Mouse (Mus musculus) gonadal fat pad, adult 2 months (tissue): ENCODE data around the gene Taldo1. TPM values are rescaled to one million over a fixed set of nuclear protein-coding genes. Genes with fewer than 3 reads are reported as not detected.
"Not testable (repeated sequence)": the region's sequence is repeated elsewhere in the genome, so short reads cannot be mapped to it uniquely, and the experiment has no call there.

ENCODE experiments used
- DNase-seq: peaks from one replicate; pipeline ENCODE4 v3.0.0-alpha.2; 2012; ENCODE audit warnings: low read depth
- polyA plus RNA-seq: library from polyadenylated mRNA; depleted of rRNA; stranded (reverse); fragments of >200 nt; gene quantifications from 2 replicates; pipeline ENCODE4 v1.2.3, GENCODE M21; 2012; rRNA removed

The Taldo1 gene
- polyA plus RNA-seq, 1 experiment: 438 TPM

DNA sequence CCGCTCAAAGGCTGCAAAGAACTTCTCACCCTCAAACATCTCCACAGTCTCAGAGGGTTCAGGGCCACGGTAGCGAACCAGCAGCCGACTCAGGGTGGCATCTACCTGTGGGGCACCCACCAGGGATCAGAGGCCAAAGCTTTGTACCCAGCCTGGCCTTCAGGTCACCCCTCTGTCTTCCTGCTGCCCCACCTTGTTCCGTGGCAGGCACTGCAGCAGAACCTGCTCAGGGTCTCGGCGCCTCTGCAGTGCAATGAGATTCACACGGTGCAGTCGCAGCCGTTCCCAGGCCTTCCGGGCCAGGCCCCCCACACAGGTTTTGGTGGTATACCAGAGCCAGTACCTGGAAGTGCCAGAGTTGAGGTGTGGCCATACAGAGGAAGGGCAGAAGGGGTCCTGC, 47.8 kb downstream of the Taldo1 start:
- no peak for DNase-seq

DNA sequence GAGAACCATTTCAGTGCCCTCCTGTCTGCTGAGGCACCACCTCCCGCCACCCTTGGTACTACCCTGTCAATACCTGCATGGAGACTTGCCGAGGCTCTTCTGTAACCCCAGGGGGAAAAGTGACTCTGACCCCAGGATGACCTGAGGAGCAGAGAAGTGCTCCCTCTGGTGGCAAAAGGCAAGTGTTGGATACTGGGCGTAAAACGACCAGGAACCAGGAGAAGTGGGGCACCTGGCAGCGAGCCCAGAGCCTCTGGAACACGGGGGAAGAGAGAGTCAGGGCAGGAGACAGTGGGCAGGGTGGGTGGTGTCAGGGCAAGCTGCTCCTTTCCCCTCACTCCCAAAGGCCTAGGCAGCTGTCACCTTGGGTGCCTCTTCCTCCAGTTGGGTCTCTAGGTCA, 48.6 kb downstream of the Taldo1 start:
- no peak for DNase-seq

DNA sequence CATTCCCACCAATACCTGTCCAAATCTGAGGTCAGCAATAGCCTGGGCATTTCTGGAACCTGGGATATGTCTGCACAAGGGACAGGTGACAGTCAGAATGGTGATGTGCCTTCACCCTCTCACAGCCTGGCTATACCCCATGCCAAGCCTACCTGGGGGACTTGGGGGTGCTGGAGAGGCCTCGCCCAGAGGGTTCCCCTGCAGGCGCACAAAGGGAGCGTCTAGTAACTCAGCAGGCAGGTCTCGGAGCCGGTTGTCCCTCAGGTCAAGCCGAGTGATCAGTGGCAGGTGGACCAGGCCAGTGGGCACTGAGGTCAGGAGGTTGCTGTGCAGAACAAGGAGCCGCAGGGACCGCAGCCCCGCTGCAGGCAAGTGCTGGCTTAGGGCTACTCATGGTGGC, 49.5 kb downstream of the Taldo1 start:
- no peak for DNase-seq

GRCm38 (mm10) chr7:141442199-141442598, 50.2 kb downstream of the Taldo1 start:
- DNase-seq: no peak

DNA sequence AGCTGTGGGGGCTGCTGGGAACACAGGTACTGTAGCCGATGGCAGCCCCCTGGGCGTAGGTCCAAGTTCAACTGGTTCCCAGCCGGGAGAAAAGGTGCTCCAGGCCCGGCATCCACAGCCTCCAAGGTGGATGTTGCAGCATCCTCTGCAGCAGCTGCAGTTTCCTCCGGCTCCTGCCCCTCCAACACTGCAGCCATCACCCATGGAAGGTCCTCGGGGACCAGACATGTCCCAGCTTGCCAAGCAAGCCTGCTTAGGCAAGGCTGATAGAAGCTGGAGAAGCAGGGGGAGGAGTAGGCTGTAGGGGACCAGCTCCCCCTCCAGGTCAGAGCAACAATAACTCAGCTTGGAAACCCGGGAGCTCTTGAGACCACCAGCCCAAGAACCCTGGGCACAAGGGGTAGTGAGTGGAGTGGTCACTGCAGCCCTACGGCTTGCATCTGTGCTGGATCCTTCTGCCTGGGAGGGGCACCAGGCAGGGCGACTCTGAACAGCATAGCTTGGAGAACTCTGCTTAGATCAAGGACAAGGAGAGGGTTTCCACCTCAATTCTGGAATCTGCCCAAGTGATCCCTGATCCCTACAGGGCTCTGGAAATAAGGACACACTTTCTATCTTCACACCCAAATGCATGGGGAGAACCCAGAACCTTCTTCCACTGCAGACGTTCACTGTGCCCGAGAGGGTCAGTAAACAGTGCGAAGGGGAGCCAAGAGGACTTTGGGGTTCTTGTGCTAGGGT, 51.3 kb downstream of the Taldo1 start:
- DNase-seq: no peak

- no peak for DNase-seq
These were observed 51.8 kb downstream of the Taldo1 start, which contains the start of gene Pidd1 for GRCm38 (mm10) chr7:141443828-141444237. TSS of gene Pidd1 (minus strand) at chr7:141444025.

DNA sequence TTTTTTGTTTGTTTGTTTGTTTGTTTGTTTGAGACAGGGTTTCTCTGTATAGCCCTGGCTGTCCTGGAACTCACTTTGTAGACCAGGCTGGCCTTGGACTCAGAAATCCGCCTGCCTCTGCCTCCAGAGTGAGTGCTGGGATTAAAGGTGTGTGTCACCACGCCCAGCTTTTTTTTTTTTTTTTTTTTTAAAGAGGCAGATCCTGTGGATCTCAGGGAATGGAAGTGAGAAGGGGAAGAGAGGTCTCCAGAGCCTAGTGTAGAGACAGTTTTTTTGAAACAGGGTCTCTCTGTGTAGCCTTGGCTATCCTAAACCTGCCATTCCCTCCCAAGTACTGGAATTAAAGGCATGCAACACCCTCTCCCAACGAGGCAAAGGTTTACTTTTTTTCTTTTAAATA, 54.4 kb downstream of the Taldo1 start:
- not testable (repeated sequence) for DNase-seq

DNA sequence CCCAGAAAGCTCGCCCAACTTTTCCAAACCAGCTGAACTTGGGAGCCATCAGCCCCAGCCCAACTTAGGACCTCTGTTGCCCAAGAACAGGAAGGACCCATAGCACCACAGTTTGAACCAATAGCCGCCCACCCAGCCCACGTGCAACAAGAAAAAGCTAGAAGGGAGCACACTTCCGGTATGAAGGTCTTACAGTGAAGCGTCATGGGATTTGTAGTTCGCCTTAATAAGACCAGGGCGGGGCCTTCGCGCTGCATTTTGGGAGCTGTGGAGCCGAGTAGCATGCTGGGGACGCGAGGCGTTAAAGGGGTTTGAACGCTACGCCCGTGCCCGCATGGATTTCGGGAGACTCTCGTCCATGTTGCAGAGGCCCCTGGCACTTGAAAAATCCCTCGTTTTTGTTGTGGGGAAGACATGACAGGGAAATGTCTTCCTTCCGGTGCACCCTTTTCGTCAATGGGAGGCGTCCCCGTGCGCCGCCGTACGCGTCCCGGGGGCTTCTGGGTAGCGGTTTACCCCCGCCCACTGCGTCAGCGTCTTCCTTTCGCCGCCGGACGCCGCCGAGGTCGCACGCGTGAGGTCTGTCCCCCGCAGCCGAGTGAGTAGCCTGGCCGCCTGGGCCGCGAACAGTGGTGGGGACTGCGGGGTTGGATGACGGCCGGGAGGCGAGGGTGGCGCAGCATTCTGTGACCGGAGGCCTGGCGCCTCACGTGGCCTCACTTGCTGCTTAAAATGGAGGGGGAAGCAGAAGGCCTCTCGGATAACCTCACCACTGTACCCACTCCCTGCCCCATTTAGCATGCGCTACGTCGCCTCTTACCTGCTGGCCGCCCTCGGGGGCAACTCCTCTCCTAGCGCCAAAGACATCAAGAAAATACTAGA, 55.4 kb downstream of the Taldo1 start, which contains the start of gene Rplp2:
TSS of gene Rplp2 (plus strand) at position 261 of the 882 bp plus-strand sequence.
- DNase-seq: no peak

DNA sequence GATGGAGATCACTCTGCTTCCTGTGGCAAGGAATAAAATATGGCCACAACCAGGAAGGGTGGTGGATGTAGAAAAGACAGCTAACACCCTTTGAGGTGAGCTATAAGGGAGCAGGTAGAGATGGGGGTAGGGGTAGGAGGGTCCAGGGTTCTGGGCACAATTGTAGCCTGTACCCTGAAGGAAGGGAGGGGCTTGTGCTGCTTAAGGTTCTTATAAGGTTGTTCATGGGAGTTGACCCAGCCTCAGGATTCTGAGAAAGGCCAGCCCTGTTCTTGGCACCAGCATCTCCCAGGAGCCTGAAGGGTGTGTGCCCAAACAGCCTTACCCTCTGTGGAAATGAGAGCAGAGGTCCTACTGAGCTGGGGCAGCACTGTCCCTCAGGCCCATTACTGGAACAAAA, 59.9 kb downstream of the Taldo1 start:
- DNase-seq: no peak

Other genes with a start within 250 kb of the Taldo1 start
- gene Rnh1, start 219.3 kb upstream of the Taldo1 start, polyA plus RNA-seq: 227 and 260 TPM in 2 replicates
- 78.5 and 89.2 TPM in 2 replicates for gene Hras, start 198.2 kb upstream of the Taldo1 start, polyA plus RNA-seq
- gene Lrrc56, start 198.0 kb upstream of the Taldo1 start, polyA plus RNA-seq: 12.7 and 12.9 TPM in 2 replicates
- 13.0 and 13.1 TPM in 2 replicates for gene Lmntd2, start 178.1 kb upstream of the Taldo1 start, polyA plus RNA-seq
- 60.9 and 68.6 TPM in 2 replicates for gene Rassf7, start 176.3 kb upstream of the Taldo1 start, polyA plus RNA-seq
- 22.7 and 40.8 TPM in 2 replicates for gene Phrf1, start 163.4 kb upstream of the Taldo1 start, polyA plus RNA-seq
- gene Irf7, start 125.7 kb upstream of the Taldo1 start, polyA plus RNA-seq: 53.6 and 59.7 TPM in 2 replicates
- gene Cdhr5, start 115.4 kb upstream of the Taldo1 start, polyA plus RNA-seq: 3.1 and 16.2 TPM in 2 replicates
- 5.1 and 8.1 TPM in 2 replicates for gene Sct, start 113.1 kb upstream of the Taldo1 start, polyA plus RNA-seq
- 3.9 and 5.1 TPM in 2 replicates for gene Drd4, start 100.2 kb upstream of the Taldo1 start, polyA plus RNA-seq
- 18.7 and 18.9 TPM in 2 replicates for gene Deaf1, start 64.5 kb upstream of the Taldo1 start, polyA plus RNA-seq
- gene Tmem80, start 64.5 kb upstream of the Taldo1 start, polyA plus RNA-seq: 48.1 and 48.9 TPM in 2 replicates
- 21.5 and 22.3 TPM in 2 replicates for gene Eps8l2, start 53.3 kb upstream of the Taldo1 start, polyA plus RNA-seq
- gene Gatd1, start 21.9 kb downstream of the Taldo1 start, polyA plus RNA-seq: 103 and 109 TPM in 2 replicates
- gene Cend1, start 37.3 kb downstream of the Taldo1 start, polyA plus RNA-seq: 0.36 and 0.53 TPM in 2 replicates
- gene Slc25a22, start 45.7 kb downstream of the Taldo1 start, polyA plus RNA-seq: 120 TPM in 2 replicates
- 10.3 and 12.3 TPM in 2 replicates for gene Pidd1, start 51.8 kb downstream of the Taldo1 start, polyA plus RNA-seq
- 599 and 692 TPM in 2 replicates for gene Rplp2, start 55.2 kb downstream of the Taldo1 start, polyA plus RNA-seq
- 1,065 and 1,157 TPM in 2 replicates for gene Pnpla2, start 63.0 kb downstream of the Taldo1 start, polyA plus RNA-seq
- 42.8 and 51.2 TPM in 2 replicates for gene Cracr2b, start 68.9 kb downstream of the Taldo1 start, polyA plus RNA-seq
- gene Cd151, start 75.2 kb downstream of the Taldo1 start, polyA plus RNA-seq: 670 and 894 TPM in 2 replicates
- 75.7 and 82.9 TPM in 2 replicates for gene Polr2l, start 82.9 kb downstream of the Taldo1 start, polyA plus RNA-seq
- 100 and 130 TPM in 2 replicates for gene Tspan4, start 83.0 kb downstream of the Taldo1 start, polyA plus RNA-seq
- gene Chid1, start 147.7 kb downstream of the Taldo1 start, polyA plus RNA-seq: 61.9 and 69.0 TPM in 2 replicates
- gene Ap2a2, start 170.0 kb downstream of the Taldo1 start, polyA plus RNA-seq: 49.2 and 64.8 TPM in 2 replicates